Mouse (Mus musculus) layer of hippocampus, adult 9-10 months (tissue): ENCODE measurements around the gene Olfr313.
A peak's percentile ranks its signal among the peaks of the same experiment; 100 is the strongest.
"Not testable (repeated sequence)": the region's sequence is repeated elsewhere in the genome, so short reads cannot be mapped to it uniquely, and the experiment has no call there.

ENCODE experiments used
- DNase-seq: peaks from one replicate; pipeline ENCODE4 v3.0.0; 2022; ENCODE audit warnings: low spot score

Gene Olfr313

GRCm38 (mm10) chr11:58814700-58815099 is at the start of gene Olfr313:
Gene Olfr313 (plus strand): TSS chr11:58815000.
- not testable (repeated sequence) for DNase-seq

- DNase-seq = no peak
Observed at GRCm38 (mm10) chr11:58772888-58773287, 41.9 kb upstream of the Olfr313 start, which contains the start of gene Olfr315. Gene Olfr315 (plus strand): TSS chr11:58773188.

GRCm38 (mm10) chr11:58782480-58783089 is 32.2 kb upstream of the Olfr313 start, which contains the start of gene Olfr314:
Gene Olfr314 (plus strand): TSS chr11:58782952.
- no peak for DNase-seq

DNA sequence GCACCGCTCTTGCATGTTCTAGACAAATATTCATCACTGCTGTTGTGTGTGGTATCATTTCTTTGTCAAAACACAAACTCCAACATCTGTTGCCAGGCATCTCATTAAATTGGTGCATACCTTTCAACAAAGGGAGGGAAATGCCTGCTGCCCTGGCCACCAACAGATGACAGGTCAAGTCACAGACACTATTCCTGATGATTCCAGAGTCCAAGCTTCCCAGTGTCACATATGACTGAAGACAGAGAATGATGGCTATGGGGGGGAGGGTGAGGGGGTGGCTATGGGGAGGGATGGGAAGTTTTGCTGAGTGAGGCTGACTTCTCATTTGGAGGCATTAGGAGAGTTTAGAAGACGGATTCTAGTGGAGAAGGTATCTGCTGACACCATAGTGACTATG is 30.6 kb upstream of the Olfr313 start:
- DNase-seq = no peak

GRCm38 (mm10) chr11:58787651-58788050 is 27.1 kb upstream of the Olfr313 start:
- DNase-seq = no peak

GRCm38 (mm10) chr11:58788346-58788745 is 26.5 kb upstream of the Olfr313 start:
- DNase-seq = no peak

- DNase-seq = no peak
Observed at GRCm38 (mm10) chr11:58789532-58789931, 25.3 kb upstream of the Olfr313 start.

DNA sequence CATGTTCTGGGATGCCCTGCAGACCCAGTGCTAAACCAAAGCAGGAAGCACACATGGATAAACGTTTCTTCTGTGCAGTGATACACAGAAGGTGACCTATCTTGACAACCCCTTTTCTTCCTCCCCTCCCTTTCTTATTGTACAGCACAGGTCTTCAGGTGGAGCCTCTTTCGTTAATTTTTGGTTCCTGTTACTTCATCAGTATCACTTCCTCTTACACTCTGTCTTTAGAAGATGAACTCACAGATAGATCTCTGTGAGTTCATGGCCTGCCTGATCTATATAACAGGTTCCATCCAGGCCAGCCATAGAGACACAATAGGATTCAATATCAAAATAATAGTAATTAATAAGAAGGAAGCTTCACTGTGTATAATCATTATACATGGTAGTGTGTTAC is 24.7 kb upstream of the Olfr313 start:
- no peak for DNase-seq

DNA sequence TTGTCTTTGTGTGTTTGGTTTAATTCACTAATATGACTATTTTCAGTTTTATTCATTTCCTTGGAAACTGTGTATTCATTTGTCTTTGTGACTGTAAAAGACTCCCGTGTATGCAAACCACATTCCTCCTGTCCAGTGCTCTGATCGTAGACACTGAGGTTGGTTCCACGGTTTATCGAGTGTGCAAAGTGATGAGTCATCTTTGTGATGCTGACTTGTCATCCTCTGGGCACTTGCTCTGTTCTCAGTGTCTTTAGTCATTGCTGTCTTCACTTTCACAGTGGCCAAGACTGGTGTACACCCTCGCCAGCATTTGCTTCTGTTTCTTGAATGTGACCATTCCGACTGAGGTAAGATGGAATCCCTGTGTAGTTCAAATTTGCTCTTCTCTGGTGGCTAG is 24.2 kb upstream of the Olfr313 start:
- DNase-seq = no peak

GRCm38 (mm10) chr11:58795856-58796255 is 18.9 kb upstream of the Olfr313 start:
- no peak for DNase-seq

- peak; percentile 56 for DNase-seq
Observed at GRCm38 (mm10) chr11:58796850-58797249, 17.9 kb upstream of the Olfr313 start.

GRCm38 (mm10) chr11:58799747-58800146 is 15.1 kb upstream of the Olfr313 start:
- DNase-seq = no peak

- DNase-seq = no peak
Observed at GRCm38 (mm10) chr11:58801558-58802228, 13.1 kb upstream of the Olfr313 start, which contains the start of gene Fam183b. Gene Fam183b (minus strand): TSS chr11:58801960.

GRCm38 (mm10) chr11:58803871-58804270 is 10.9 kb upstream of the Olfr313 start:
- DNase-seq = no peak

DNA sequence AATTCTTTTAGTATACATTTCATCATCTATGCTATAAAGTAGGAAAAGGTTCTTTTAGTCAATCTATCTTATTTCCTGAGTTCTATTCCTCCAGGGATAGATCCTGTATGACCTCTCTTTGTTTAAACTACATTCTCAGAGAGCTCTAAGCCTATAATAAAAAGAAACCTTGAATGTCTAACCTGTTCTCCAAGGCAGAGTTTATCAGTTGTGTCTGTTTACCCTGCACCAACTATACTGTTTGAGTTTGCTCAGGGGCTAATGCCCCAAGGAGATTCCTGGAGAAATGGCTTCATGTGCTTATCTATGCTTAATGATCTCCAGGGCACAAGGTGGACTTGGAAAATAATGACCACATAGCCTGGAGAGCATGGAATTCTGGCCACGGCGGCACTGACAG is 10.4 kb upstream of the Olfr313 start:
- no peak for DNase-seq

GRCm38 (mm10) chr11:58812001-58812400 is 2.8 kb upstream of the Olfr313 start:
- DNase-seq = no peak

DNA sequence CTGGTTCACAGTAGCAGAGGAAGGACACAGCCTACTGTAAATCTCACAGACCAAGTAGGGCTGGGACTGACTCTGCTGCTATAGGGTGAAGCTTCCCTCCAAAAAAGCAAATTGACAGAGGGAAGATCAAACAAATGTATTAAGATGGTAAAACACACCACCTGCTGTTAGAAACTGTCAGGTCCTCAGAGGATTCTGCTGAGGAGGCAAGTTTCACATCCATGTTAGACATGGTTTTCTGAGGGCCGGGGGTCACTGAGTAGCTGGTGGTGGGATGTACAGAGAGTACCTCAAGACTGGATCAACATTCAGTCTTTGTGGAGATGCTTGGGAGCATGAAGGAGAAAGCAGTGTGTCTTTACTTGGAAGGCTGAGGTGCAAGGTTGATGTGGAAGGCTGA is 876 bp downstream of the Olfr313 start:
- DNase-seq = no peak

DNA sequence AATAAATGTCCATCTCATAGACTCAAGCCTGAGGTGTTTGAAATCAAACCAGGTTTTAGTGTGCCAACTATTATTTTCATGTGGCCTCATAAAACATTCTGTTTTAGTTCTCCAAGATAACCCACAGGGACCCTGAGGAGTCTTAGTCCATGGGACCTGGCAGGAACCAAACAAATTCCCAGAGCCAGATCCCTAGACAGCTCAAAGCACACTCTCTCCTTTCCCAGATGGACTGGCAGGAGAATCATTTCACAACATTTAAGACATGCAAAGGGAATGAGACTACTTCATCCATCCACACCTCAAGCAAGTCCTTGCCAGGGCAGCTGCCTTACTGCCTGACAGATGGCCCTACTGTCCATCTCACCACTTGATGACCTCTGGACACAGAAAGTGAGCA is 14.1 kb downstream of the Olfr313 start, which contains the start of gene Olfr312:
Olfr312 (plus strand) TSS at position 301 of the 400 bp plus-strand sequence.
- DNase-seq = not testable (repeated sequence)

- no peak for DNase-seq
Observed at GRCm38 (mm10) chr11:58829764-58830163, 15.0 kb downstream of the Olfr313 start.

GRCm38 (mm10) chr11:58832541-58832940 is 17.7 kb downstream of the Olfr313 start:
- DNase-seq = not testable (repeated sequence)

GRCm38 (mm10) chr11:58838951-58839350 is 24.2 kb downstream of the Olfr313 start, which contains the start of gene Olfr311:
Gene Olfr311 (plus strand): TSS chr11:58839251.
- DNase-seq = not testable (repeated sequence)

DNA sequence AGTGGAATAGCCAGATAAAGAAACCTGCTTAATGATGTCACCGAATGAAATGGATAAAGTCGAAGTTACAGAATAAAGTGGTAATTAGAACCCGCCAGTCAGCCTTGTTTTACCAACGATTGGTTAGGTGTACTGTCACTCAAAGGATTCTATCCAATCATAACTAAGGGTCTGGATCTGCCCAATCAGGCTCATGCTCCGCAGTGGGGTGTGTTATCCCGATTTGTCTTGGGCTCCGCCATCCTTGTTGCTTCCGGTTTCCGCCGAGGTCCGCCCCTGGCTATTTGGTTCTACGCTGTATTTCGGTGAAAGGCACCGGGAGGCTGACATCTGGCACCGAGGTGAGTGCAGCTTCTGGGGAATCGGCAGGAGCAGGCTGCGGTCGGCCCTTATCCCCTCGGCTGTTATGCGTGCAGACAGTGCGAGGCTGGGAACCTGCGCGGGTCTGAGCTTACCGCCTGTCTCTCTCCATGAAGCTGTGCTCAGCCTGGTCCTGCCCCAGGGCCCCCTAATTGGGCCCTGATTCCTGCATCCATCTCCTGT is 32.2 kb downstream of the Olfr313 start, which contains the start of gene Gm12258:
Gm12258 (plus strand) TSS at position 240 of the 543 bp plus-strand sequence.
- peak; percentile 100 for DNase-seq

DNA sequence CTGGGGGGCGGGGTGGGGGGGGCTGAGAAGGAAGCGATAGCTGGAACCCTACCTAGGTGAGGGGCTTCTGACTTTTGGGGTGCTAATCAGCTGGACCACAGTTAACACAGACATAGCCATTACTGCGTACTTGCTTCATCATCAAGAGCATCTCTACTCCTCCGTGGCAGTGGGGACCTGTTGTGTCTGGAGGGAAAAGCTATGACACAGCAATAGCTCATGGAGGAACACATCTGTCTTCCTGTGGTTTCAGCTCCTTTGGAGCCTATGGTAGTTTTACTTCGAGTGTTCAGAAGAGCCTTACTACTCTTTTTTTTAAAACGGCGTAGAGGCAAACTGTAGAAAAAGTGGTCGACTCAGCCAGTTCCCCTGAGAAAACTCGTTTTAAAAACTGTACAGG is 32.8 kb downstream of the Olfr313 start:
- DNase-seq = no peak
